Mouse (Mus musculus) adrenal gland, postnatal 0 days (tissue): Measurements from ENCODE around the gene Ncf2. TPM values are rescaled to one million over a fixed set of nuclear protein-coding genes. Genes with fewer than 3 reads are reported as not detected.

Source experiments
- polyA plus RNA-seq: library from polyadenylated mRNA; unstranded; fragments of >200 nt; fragmentation: Nextera tagmentation; extraction: Ambion mirVana; gene quantifications from 2 replicates; pipeline ENCODE4 v1.2.1, GENCODE M21; 2015

The Ncf2 gene
- 6.8 and 7.5 TPM in 2 replicates for polyA plus RNA-seq

GRCm38 (mm10) chr1:152799897-152800296 lies at the start of gene Ncf2:
Ncf2 (plus strand) TSS chr1:152800194.

DNA sequence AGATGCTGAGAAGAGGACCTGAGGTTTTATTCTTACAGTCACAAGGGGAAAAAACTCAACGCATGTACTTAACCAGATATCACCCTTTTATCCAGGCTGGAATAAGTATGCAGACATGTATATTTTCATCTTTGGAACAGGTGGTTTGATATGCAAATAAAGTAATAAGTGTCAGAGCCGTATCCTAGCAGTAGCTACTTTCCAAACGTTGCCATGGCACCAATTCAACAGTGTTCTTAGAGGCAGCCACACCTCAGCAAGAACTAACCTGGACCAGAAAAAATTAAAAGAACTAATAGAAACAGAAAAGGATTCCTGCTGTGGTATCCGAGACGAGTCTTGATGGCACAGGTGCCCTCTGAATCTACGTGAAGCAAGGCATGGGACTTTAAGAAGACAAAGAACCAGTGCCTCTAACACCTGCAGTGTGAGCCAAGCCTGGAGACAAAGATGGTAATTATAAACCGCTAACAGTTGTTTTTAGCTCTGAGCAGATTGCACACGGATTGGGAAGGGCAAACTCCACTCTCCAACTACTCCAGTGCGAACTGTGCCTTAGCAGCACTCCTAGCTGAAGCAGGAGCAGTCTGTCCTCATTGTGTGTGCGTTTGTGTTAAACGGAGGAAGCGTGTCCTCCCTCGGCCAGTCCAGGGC lies 49.6 kb upstream of the Ncf2 start, which contains the start of gene Apobec4:
Gene Apobec4, plus strand, starts transcription at position 240 of the 654 bp plus-strand sequence.

DNA sequence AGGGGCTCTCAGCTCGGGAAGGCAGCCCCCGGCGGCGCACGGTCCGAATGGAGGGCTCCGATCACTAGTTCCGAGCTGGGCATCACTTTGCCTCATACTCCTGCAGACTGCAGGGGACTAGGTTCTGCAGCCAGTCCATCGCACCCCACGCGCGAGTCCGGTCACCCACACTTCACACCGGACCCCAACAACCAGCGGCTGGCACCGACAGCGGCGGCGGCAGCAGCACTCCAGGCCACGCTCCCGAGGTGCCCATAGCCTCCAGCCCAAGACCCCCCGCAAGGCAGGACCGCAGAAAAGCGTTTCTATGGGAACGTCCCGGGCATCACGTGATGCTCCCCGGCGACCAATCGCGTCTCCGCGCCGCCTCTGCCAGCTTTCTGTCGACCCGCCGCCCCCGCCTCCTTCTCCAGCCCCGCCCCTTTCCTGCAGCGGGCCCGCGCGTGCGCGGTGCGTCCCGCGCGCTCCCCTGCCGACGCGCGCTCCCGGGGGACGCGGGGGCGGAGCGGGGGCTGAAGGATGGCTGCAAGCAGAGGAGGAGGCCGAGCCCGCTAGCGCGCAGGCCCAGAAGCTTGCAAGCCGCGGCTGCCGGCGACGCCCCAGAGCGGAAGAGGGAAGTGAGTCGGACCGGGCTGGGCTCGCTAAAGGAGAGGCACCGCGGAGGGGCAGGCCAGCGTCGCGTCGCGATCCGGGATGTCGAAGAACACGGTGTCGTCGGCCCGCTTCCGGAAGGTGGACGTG lies 33.8 kb upstream of the Ncf2 start, which contains the start of the genes Rgl1 and Arpc5:
Gene Rgl1, minus strand, starts transcription at position 320 of the 741 bp plus-strand sequence.
Gene Arpc5, plus strand, starts transcription at position 511 of the 741 bp plus-strand sequence.

Other genes starting within 250 kb of the Ncf2 start
- gene Apobec4, start 49.6 kb upstream of the Ncf2 start, polyA plus RNA-seq = not detected in 2 replicates
- 26.3 and 36.2 TPM in 2 replicates for gene Rgl1, start 33.8 kb upstream of the Ncf2 start, polyA plus RNA-seq
- 274 and 301 TPM in 2 replicates for gene Arpc5, start 33.7 kb upstream of the Ncf2 start, polyA plus RNA-seq
- gene Smg7, start 102.5 kb downstream of the Ncf2 start, polyA plus RNA-seq = 10.2 and 15.8 TPM in 2 replicates
- gene Nmnat2, start 154.8 kb downstream of the Ncf2 start, polyA plus RNA-seq = 2.2 and 10.0 TPM in 2 replicates